Mouse (Mus musculus) C2C12 (cell line): ENCODE measurements at regions not wholly inside any gene's neighbourhood (a gene's known extent, or its start where the extent isn't known, plus 50 kb on each side); places are given as distances from the start of the nearest gene placed in this dataset.

ENCODE experiments used
- H3K27me3 ChIP-seq: one replicate; pipeline ENCODE4 v1.6.1; 2011; ENCODE audit not compliant: control insufficient read depth, insufficient read depth, insufficient read length
- H3K36me3 ChIP-seq: one replicate; pipeline ENCODE4 v1.6.1; 2011; ENCODE audit not compliant: control insufficient read depth, insufficient read depth
- H3K4me3 ChIP-seq: one replicate; pipeline ENCODE4 v1.5.1; 2011; ENCODE audit warnings: mild to moderate bottlenecking, control low read depth; ENCODE audit not compliant: poor library complexity, insufficient read depth, severe bottlenecking
- H3K79me2 ChIP-seq: one replicate; pipeline ENCODE4 v1.6.1; 2011; ENCODE audit not compliant: control insufficient read depth, insufficient read depth
- H3K79me3 ChIP-seq: one replicate; pipeline ENCODE4 v1.6.1; 2011; ENCODE audit warnings: low read depth, control low read depth
- H3ac ChIP-seq: one replicate; pipeline ENCODE3; 2011; ENCODE audit warnings: low read depth; ENCODE audit not compliant: control insufficient read depth, insufficient read length
- CEBPB ChIP-seq: IDR thresholded peaks from one replicate; pipeline ENCODE4 v1.6.1; 2011; ENCODE audit warnings: low read depth, mild to moderate bottlenecking, control low read depth, moderate library complexity
- CTCF ChIP-seq: IDR thresholded peaks from one replicate; pipeline ENCODE4 v1.5.1; 2011; ENCODE audit not compliant: control insufficient read depth, insufficient read depth, insufficient read length
- FOSL1 ChIP-seq: IDR thresholded peaks from one replicate; pipeline ENCODE4 v1.8.0; 2011; ENCODE audit warnings: mild to moderate bottlenecking, low read length; ENCODE audit not compliant: poor library complexity, insufficient read depth, severe bottlenecking
- MAX ChIP-seq: IDR thresholded peaks from one replicate; pipeline ENCODE4 v1.6.1; 2011; ENCODE audit warnings: mild to moderate bottlenecking, control low read depth
- MYOD1 ChIP-seq: IDR thresholded peaks from one replicate; pipeline ENCODE4 v1.6.1; 2011; ENCODE audit warnings: low read depth; ENCODE audit not compliant: control insufficient read depth, insufficient read length
- MYOG ChIP-seq: IDR thresholded peaks from one replicate; pipeline ENCODE4 v1.6.1; 2011; ENCODE audit not compliant: control insufficient read depth, insufficient read length; ENCODE audit errors: extremely low read depth
- USF1 ChIP-seq: IDR thresholded peaks from one replicate; pipeline ENCODE4 v1.6.1; 2011; ENCODE audit warnings: low read depth, mild to moderate bottlenecking, control low read depth, moderate library complexity

DNA sequence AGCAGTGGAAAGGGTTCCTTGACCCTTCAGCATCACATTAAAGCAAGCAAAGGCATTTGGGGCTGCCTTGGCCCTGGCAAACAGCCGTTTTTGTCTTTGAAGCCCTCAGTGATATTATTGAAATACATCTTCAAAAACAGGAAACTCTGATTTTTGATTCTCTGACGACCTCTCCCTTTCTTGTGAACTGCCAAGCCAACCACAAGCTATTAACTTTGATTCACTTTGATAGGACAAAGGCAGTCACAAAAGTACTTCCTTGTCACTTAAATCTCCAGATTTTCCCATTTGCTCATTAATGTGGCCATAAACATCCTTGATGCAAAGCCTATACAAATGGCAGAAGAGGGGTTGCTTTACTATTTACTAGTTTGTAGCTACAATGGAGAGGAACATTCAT, 70.0 kb downstream of the Tmsb4x start:
- no peak overlapping the region for H3K4me3 ChIP-seq
- no peak for TF ChIP-seq CTCF
- TF ChIP-seq MYOG, result no peak
- TF ChIP-seq MYOD1, result no peak
- no peak for TF ChIP-seq MAX
- no peak for TF ChIP-seq FOSL1
- TF ChIP-seq USF1, result no peak
- TF ChIP-seq CEBPB, result no peak
- no peaks in the 10 kb centered on the region for H3K79me3 ChIP-seq
- no peaks in the 10 kb centered on the region for H3K36me3 ChIP-seq
- no peaks in the 10 kb centered on the region for H3K27me3 ChIP-seq
- no peaks in the 10 kb centered on the region for H3K79me2 ChIP-seq
- no peak overlapping the region for H3ac ChIP-seq

DNA sequence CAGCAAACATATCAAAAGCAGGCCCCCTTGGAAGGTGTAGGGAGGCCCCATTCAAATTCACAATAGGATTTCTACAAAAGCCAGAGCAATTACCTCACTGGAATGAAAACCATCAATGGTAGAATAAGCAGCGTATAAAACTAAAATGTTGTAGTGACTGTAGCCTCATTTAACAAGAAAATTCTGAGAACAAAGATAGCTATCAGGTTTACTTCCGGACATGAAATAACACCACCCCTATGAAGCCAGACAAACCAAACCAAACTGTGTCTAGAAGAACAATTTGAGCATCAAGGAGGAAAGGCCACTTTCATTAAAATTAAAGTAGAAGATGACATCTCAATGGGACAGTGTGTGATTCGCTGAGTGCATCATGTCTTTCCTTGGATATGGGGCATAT, 74.9 kb downstream of the Tmsb4x start:
- Histone ChIP-seq H3K36me3 (no peaks in the 10 kb centered on the region), H3K4me3 (no peak overlapping the region), H3K27me3 (no peaks in the 10 kb centered on the region), H3ac (no peak overlapping the region), H3K79me2 (no peaks in the 10 kb centered on the region), H3K79me3 (no peaks in the 10 kb centered on the region)
- TF ChIP-seq MYOD1 (no peak), MAX (no peak), CTCF (no peak), USF1 (no peak), MYOG (no peak), FOSL1 (no peak), CEBPB (no peak)

- no peak overlapping the region for H3ac ChIP-seq
- H3K4me3 ChIP-seq, result no peak overlapping the region
- H3K36me3 ChIP-seq, result no peaks in the 10 kb centered on the region
- H3K27me3 ChIP-seq, result no peaks in the 10 kb centered on the region
- H3K79me3 ChIP-seq, result no peaks in the 10 kb centered on the region
- TF ChIP-seq MAX (no peak), CTCF (no peak), MYOD1 (no peak), USF1 (no peak), CEBPB (no peak)
- no peaks in the 10 kb centered on the region for H3K79me2 ChIP-seq
These were observed 76.1 kb downstream of the Tmsb4x start for GRCm38 (mm10) chrX:167132989-167133395.

- Histone ChIP-seq H3K27me3 (no peaks in the 10 kb centered on the region), H3K4me3 (no peak overlapping the region), H3K79me3 (no peaks in the 10 kb centered on the region), H3ac (no peak overlapping the region), H3K36me3 (no peaks in the 10 kb centered on the region), H3K79me2 (no peaks in the 10 kb centered on the region)
- TF ChIP-seq FOSL1 (no peak), MYOD1 (no peak), MAX (no peak), CTCF (no peak), MYOG (no peak), USF1 (no peak), CEBPB (no peak)
These were observed 77.8 kb downstream of the Tmsb4x start for GRCm38 (mm10) chrX:167131317-167131716.

DNA sequence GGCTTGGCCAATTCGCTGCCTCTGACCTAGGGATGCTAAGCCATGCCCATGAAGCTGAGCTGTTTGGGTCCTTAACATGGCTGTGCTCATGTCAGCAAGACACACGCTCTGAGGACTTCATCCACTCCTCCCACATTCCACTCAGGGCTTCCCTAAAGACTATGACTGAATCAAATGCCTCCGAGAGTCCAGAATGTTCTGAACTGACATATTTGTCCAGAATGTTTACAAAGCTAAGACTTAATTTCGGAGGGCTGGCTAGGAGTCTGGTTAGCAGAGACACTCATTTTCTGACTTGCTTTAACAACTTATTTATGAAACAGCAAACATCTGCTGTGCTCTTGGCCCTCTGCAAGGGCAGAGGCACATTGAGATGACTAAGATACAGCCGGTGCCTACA, 78.5 kb downstream of the Tmsb4x start:
- Histone ChIP-seq H3K79me3 (no peaks in the 10 kb centered on the region), H3K4me3 (no peak overlapping the region), H3ac (no peak overlapping the region), H3K79me2 (no peaks in the 10 kb centered on the region), H3K27me3 (no peaks in the 10 kb centered on the region), H3K36me3 (no peaks in the 10 kb centered on the region)
- TF ChIP-seq CEBPB, result no peak
- no peak for TF ChIP-seq CTCF
- no peak for TF ChIP-seq USF1
- no peak for TF ChIP-seq MYOD1
- no peak for TF ChIP-seq MYOG

DNA sequence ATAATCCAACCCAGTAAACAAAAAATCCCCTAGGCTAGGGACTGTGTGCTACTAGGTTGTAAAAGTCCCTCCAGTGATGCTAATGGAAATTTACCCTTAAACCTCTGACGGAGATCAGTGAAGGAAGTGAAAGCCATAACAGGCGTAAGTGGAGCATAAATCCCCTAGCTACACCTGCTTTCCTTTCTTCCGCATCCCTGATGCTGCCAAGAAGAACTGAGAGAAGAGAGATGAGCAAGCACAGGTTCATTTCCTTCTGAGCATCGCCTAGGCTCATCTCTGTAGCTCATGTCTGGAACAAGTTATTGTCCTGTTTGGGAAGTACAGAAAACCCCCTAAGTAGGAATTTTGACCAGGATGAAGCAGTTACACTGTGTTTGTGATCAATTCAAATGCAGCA, 89.8 kb downstream of the Tmsb4x start:
- Histone ChIP-seq H3K36me3 (no peaks in the 10 kb centered on the region), H3K27me3 (no peaks in the 10 kb centered on the region), H3K4me3 (no peak overlapping the region), H3K79me2 (no peaks in the 10 kb centered on the region), H3ac (no peak overlapping the region), H3K79me3 (no peaks in the 10 kb centered on the region)
- no peak for TF ChIP-seq MYOG
